ENCODE assay signal across 24 mouse cellular contexts in genomic region chr6:108832170-108832569, GRCm38 (mm10). TPM values are rescaled to one million over a fixed set of nuclear protein-coding genes. Genes with fewer than 3 reads are reported as not detected.
DNase-seq lines count a peak whose midpoint lies in the region; ATAC-seq and TF ChIP-seq lines count a peak whose summit lies in the region.
"Had no signal": no experiment of that assay in that cellular context is flagged by ENCODE, and none has a peak within 500 bp of the region (broad histone marks: within the 10 kb centered on the region; RNA-seq: fewer than 3 reads in every experiment).

No protein-coding gene starts in this region.

- no peak overlapping the region for H3K4me3 ChIP-seq in liver, adult 2 months (ENCODE audit: insufficient read depth, low read depth, low read length)
- no peak overlapping the region for H3K4me3 ChIP-seq in liver, embryonic 11.5 days (ENCODE audit: low read depth, low read length)
- H3K4me3 ChIP-seq in CH12.LX (replicated peaks in 1 of 3; ENCODE audit: low read depth in 2 of 3, low read length in 2 of 3, poor library complexity in 1 of 3) (peak overlapping the region; percentile 60 to 96 (median 70)), macrophage (ENCODE audit: inconsistent target) (no peak overlapping the region; the same call in 1 of the 2 replicates)
- H3K4me3 ChIP-seq in forebrain, embryonic 10.5 days: no peak overlapping the region
- H3K4me3 ChIP-seq: intestine, embryonic 15.5 days; left cerebral cortex, adult 2 months; limb, embryonic 10.5 days; midbrain, embryonic 10.5 days had no signal

- no peaks in the 10 kb centered on the region for H3K27me3 ChIP-seq in liver, adult 2 months (ENCODE audit: control insufficient read depth, insufficient read depth, low read length)
- H3K27me3 ChIP-seq in liver, embryonic 11.5 days (replicated peaks; ENCODE audit: control insufficient read depth, insufficient read depth, low read length): no peaks in the 10 kb centered on the region
- no peaks in the 10 kb centered on the region for H3K27me3 ChIP-seq in CH12.LX (replicated peaks)
- H3K27me3 ChIP-seq in forebrain, embryonic 10.5 days (ENCODE audit: poor library complexity, severe bottlenecking): no peaks in the 10 kb centered on the region
- H3K27me3 ChIP-seq: intestine, embryonic 15.5 days had no signal

- in situ Hi-C loops in CH12.LX (cut with MboI; ENCODE audit: low pct_ligation_motif_present, low pct_unique_long_range_greater_than_20kb, low sequenced_read_pairs): no loop called here

- TF ChIP-seq CTCF in liver, adult 2 months (IDR thresholded peaks at IDR 0.05; ENCODE audit: low read depth, low read length): no peak
- TF ChIP-seq CTCF in CH12.LX (conservative IDR thresholded peaks at IDR 0.05 in 1 of 2, IDR thresholded peaks at IDR 0.05 in 1 of 2; ENCODE audit: low read depth in 2 of 2, low read length in 2 of 2): no peak

- DNase-seq in liver, adult 2 months (ENCODE audit: extremely low read depth, low read depth, low spot score): peak; percentile 78
- DNase-seq in liver, embryonic 11.5 days (ENCODE audit: low spot score): no peak
- DNase-seq in 3T3-L1 (ENCODE audit: low read depth, low spot score) (peak; percentile 54), CH12.LX (ENCODE audit: extremely low read depth) (no peak)
- DNase-seq in cerebellum, adult 18-20 months: no peak
- DNase-seq in forebrain, embryonic 10.5 days (ENCODE audit: extremely low spot score, low spot score): no peak
- DNase-seq: cerebellum, postnatal 14 days; embryo, embryonic 11 days; gastrocnemius, postnatal 36 days; heart, postnatal 14 days; kidney, adult 9 months; kidney, postnatal 25 days; lung, postnatal 14 days; retina, postnatal 1 day; thymus, postnatal 36 days had no signal

- TF ChIP-seq RAD21 in CH12.LX (IDR thresholded peaks at IDR 0.05; ENCODE audit: low read depth, low read length): no peak

- dilution Hi-C loops in CH12.LX (cut with MboI; ENCODE audit: extremely low pct_ligation_motif_present, extremely low pct_unique_long_range_greater_than_20kb, low sequenced_read_pairs): no loop called here

- H3K9ac ChIP-seq in liver, adult 2 months (ENCODE audit: low read depth, low read length): no peak overlapping the region
- H3K9ac ChIP-seq in liver, embryonic 11.5 days (ENCODE audit: low read depth, low read length): no peak overlapping the region
- peak overlapping the region; percentile 79 for H3K9ac ChIP-seq in CH12.LX (ENCODE audit: insufficient read depth, low read depth)
- H3K9ac ChIP-seq: hindbrain, embryonic 14.5 days; intestine, embryonic 15.5 days; liver, embryonic 14.5 days had no signal

- peaks cover 34% of the 10 kb centered on the region; the same call in 1 of the 2 replicates for H3K79me2 ChIP-seq in liver, adult 2 months (ENCODE audit: control insufficient read depth, insufficient read depth, low read length)
- H3K79me2 ChIP-seq in CH12.LX (replicated peaks; ENCODE audit: control insufficient read depth, extremely low read depth, insufficient read depth, poor library complexity, severe bottlenecking): peaks cover 77% of the 10 kb centered on the region
- peaks cover 92% of the 10 kb centered on the region for H3K79me2 ChIP-seq in macrophage (ENCODE audit: inconsistent target)

- H3K9me3 ChIP-seq in liver, embryonic 11.5 days (ENCODE audit: control insufficient read depth, low read length): no peaks in the 10 kb centered on the region
- no peaks in the 10 kb centered on the region for H3K9me3 ChIP-seq in CH12.LX (replicated peaks; ENCODE audit: low read length)
- no peaks in the 10 kb centered on the region for H3K9me3 ChIP-seq in forebrain, embryonic 10.5 days
- H3K9me3 ChIP-seq: intestine, embryonic 15.5 days; limb, embryonic 10.5 days; midbrain, embryonic 10.5 days had no signal

- no peak overlapping the region for H3K27ac ChIP-seq in liver, adult 2 months (replicated peaks; ENCODE audit: insufficient read depth, low read depth, low read length)
- H3K27ac ChIP-seq in liver, embryonic 11.5 days (ENCODE audit: low read depth, low read length): no peak overlapping the region
- peak overlapping the region; percentile 89 for H3K27ac ChIP-seq in CH12.LX (ENCODE audit: insufficient read depth, low read depth)
- H3K27ac ChIP-seq in macrophage: peak overlapping the region; percentile 48
- no peak overlapping the region for H3K27ac ChIP-seq in forebrain, embryonic 10.5 days
- H3K27ac ChIP-seq: hindbrain, embryonic 14.5 days; intestine, embryonic 15.5 days; left cerebral cortex, adult 2 months; limb, embryonic 10.5 days; liver, embryonic 14.5 days; midbrain, embryonic 10.5 days had no signal

- ATAC-seq in liver, embryonic 11.5 days (replicated peaks; ENCODE audit: low FRiP score): no peak
- ATAC-seq: forebrain, embryonic 16.5 days; intestine, embryonic 15.5 days had no signal

- 19% methylated on average over 1 of the region's 1 CpGs for WGBS in liver, adult 2 months
- 75% methylated on average over 1 of the region's 1 CpGs for WGBS in liver, embryonic 11.5 days
- whole genome bisulfite sequencing in macrophage (ENCODE audit: missing documents): 0% methylated on average over 1 of the region's 1 CpGs
- 91% methylated on average over 1 of the region's 1 CpGs for WGBS in forebrain, embryonic 10.5 days

- peaks cover 39% of the 10 kb centered on the region for H3K4me1 ChIP-seq in liver, adult 2 months (ENCODE audit: control insufficient read depth, insufficient read depth, low read length)
- H3K4me1 ChIP-seq in liver, embryonic 11.5 days (replicated peaks; ENCODE audit: control insufficient read depth, insufficient read depth, low read length): peaks cover 37% of the 10 kb centered on the region
- peaks cover 7 to 32% of the 10 kb centered on the region in 2 experiments for H3K4me1 ChIP-seq in CH12.LX (ENCODE audit: control insufficient read depth in 1 of 2, insufficient read depth in 2 of 2)
- peaks cover 34% of the 10 kb centered on the region for H3K4me1 ChIP-seq in forebrain, embryonic 10.5 days

- H3K4me2 ChIP-seq in liver, embryonic 11.5 days: no peak overlapping the region
- peak overlapping the region; percentile 100 for H3K4me2 ChIP-seq in CH12.LX (ENCODE audit: insufficient read depth, low read depth, poor library complexity, severe bottlenecking)
- H3K4me2 ChIP-seq: heart, embryonic 11.5 days; hindbrain, embryonic 14.5 days; intestine, embryonic 15.5 days had no signal

- peaks cover under 1% of the 10 kb centered on the region; the same call in 1 of the 2 replicates for H3K36me3 ChIP-seq in liver, adult 2 months (ENCODE audit: control insufficient read depth, insufficient read depth, low read length)
- H3K36me3 ChIP-seq in liver, embryonic 11.5 days (ENCODE audit: control insufficient read depth, insufficient read depth, low read length): peaks cover 2% of the 10 kb centered on the region; the same call in 1 of the 2 replicates
- H3K36me3 ChIP-seq in CH12.LX (replicated peaks in 1 of 2; ENCODE audit: control insufficient read depth in 1 of 2, insufficient read depth in 1 of 2, low read length in 1 of 2): peaks cover 2% of the 10 kb centered on the region in 2 experiments
- peaks cover 4% of the 10 kb centered on the region; the same call in 1 of the 2 replicates for H3K36me3 ChIP-seq in macrophage (ENCODE audit: inconsistent target)
- peaks cover 14% of the 10 kb centered on the region for H3K36me3 ChIP-seq in forebrain, embryonic 10.5 days (replicated peaks)
- H3K36me3 ChIP-seq: intestine, embryonic 15.5 days had no signal

- TF ChIP-seq EP300 in CH12.LX (IDR thresholded peaks at IDR 0.05; ENCODE audit: low read length): peak; percentile 73

- no peak for TF ChIP-seq POLR2A in liver, adult 2 months (IDR thresholded peaks at IDR 0.05; ENCODE audit: extremely low read depth, insufficient read depth, low read length)
- TF ChIP-seq POLR2A in CH12.LX (IDR thresholded peaks at IDR 0.05; ENCODE audit: low read depth, low read length): no peak

TF ChIP-seq in CH12.LX, 34 proteins besides CTCF, POLR2A, EP300 and RAD21 (continues in another document):
- TF ChIP-seq ZC3H11A (IDR thresholded peaks at IDR 0.05; ENCODE audit: low read depth, low read length) (no peak), JUND (conservative IDR thresholded peaks at IDR 0.05; ENCODE audit: low read depth, low read length) (no peak), GABPA (IDR thresholded peaks at IDR 0.05; ENCODE audit: insufficient replicate concordance, low read depth, low read length) (no peak), TBP (conservative IDR thresholded peaks at IDR 0.05; ENCODE audit: low read depth, low read length) (peak; percentile 48; the same call in 1 of the 2 replicates), ZMIZ1 (IDR thresholded peaks at IDR 0.05; ENCODE audit: low read depth, low read length) (no peak), CHD1 (IDR thresholded peaks at IDR 0.05; ENCODE audit: low read depth, low read length) (peak; percentile 27; the same call in 1 of the 2 replicates), MEF2A (IDR thresholded peaks at IDR 0.05; ENCODE audit: borderline replicate concordance, low read depth, low read length) (peak; percentile 31; the same call in 1 of the 2 replicates)

RNA-seq across cellular contexts. Expression of gene Edem1, which starts 3.7 kb away (rescaled TPM):
- 102 and 109 TPM in 2 replicates for total RNA-seq in liver, adult 2 months (2014; rRNA removed)
- polyA plus RNA-seq in liver, adult 2 months (2012; rRNA removed): 58.3 and 63.1 TPM in 2 replicates
- polyA plus RNA-seq in liver, embryonic 11.5 days (2014; fragmentation: Nextera tagmentation; extraction: Ambion mirVana): 25.0 and 30.6 TPM in 2 replicates
- total RNA-seq in CH12.LX (2012; rRNA removed): 70.9 and 100 TPM in 2 replicates
- 186 and 216 TPM in 2 replicates for total RNA-seq in CH12.LX (2014; rRNA removed)
- 157 and 163 TPM in 2 replicates for polyA plus RNA-seq in CH12.LX (2012; ENCODE audit: insufficient read length, low read depth)
- total RNA-seq in macrophage (2018; cell fraction: chromatin; rRNA removed): 100 to 1,000 TPM in 19 of 26 experiments, 10 to 100 TPM in 7; 62.0 to 253 (median 163) TPM
- total RNA-seq in macrophage (2018; cell fraction: cytosol; rRNA removed): 100 to 1,000 TPM in 13 of 26 experiments, 10 to 100 TPM in 13; 62.6 to 173 (median 103) TPM
- total RNA-seq in macrophage (2018; cell fraction: nucleus; rRNA removed): 100 to 1,000 TPM; 110 to 262 (median 169) TPM
- 91.9 to 108 TPM (median 94.0 TPM) in 3 replicates for polyA plus RNA-seq in macrophage (2018)
- polyA plus RNA-seq in forebrain, embryonic 10.5 days (2016; fragmentation: Nextera tagmentation; extraction: Ambion mirVana): 16.4 and 20.0 TPM in 2 replicates

RNA-seq across cellular contexts. Expression of gene Arl8b, which starts 49.3 kb away (rescaled TPM):
- 24.2 and 27.7 TPM in 2 replicates for total RNA-seq in liver, adult 2 months (2014; rRNA removed)
- polyA plus RNA-seq in liver, adult 2 months (2012; rRNA removed): 8.9 and 10.3 TPM in 2 replicates
- polyA plus RNA-seq in liver, embryonic 11.5 days (2014; fragmentation: Nextera tagmentation; extraction: Ambion mirVana): 64.1 and 81.5 TPM in 2 replicates
- total RNA-seq in CH12.LX (2012; rRNA removed) (47.8 and 63.3 TPM in 2 replicates), CH12.LX (2014; rRNA removed) (170 and 197 TPM in 2 replicates)
- polyA plus RNA-seq in CH12.LX (2012; ENCODE audit: insufficient read length, low read depth) (125 and 141 TPM in 2 replicates), macrophage (2018) (194 to 269 TPM (median 210 TPM) in 3 replicates)
- total RNA-seq in macrophage (2018; cell fraction: chromatin; rRNA removed): 10 to 100 TPM; 14.0 to 76.4 (median 31.9) TPM
- total RNA-seq in macrophage (2018; cell fraction: cytosol; rRNA removed): 100 to 1,000 TPM; 109 to 286 (median 176) TPM
- 100 to 1,000 TPM in 2 of 26 experiments, 10 to 100 TPM in 24; 39.2 to 153 (median 70.2) TPM for total RNA-seq in macrophage (2018; cell fraction: nucleus; rRNA removed)
- polyA plus RNA-seq in forebrain, embryonic 10.5 days (2016; fragmentation: Nextera tagmentation; extraction: Ambion mirVana): 62.6 and 64.6 TPM in 2 replicates

Comparison
In these comparisons a context has a peak if more than half of its experiments do, and no peak if none do; other contexts are left out.
1. DNase-seq: peak in liver, adult 2 months (single experiment) and 3T3-L1 (single experiment); none in liver, embryonic 11.5 days (single experiment), CH12.LX (single experiment), cerebellum, adult 18-20 months (0 of 2) and forebrain, embryonic 10.5 days (single experiment).
2. H3K27ac ChIP-seq: peak in CH12.LX (single experiment) and macrophage (single experiment); none in liver, adult 2 months (single experiment), liver, embryonic 11.5 days (single experiment) and forebrain, embryonic 10.5 days (single experiment).
3. H3K4me3 ChIP-seq: peak in CH12.LX (3 of 3); none in liver, adult 2 months (single experiment), liver, embryonic 11.5 days (single experiment), macrophage (single experiment) and forebrain, embryonic 10.5 days (single experiment).